Mouse (Mus musculus): ENCODE measurements around the gene Tmsb15b2.
A peak's percentile ranks its signal among the peaks of the same experiment; 100 is the strongest.
"Not testable (repeated sequence)": the region's sequence is repeated elsewhere in the genome, so short reads cannot be mapped to it uniquely, and the experiment has no call there.

Gene Tmsb15b2

GRCm38 (mm10) chrX:136975397-136975796, at the start of gene Tmsb15b2:
Gene Tmsb15b2, minus strand, starts transcription at chrX:136975497.
- DNase-seq (ENCODE audit: low read depth, low spot score): not testable (repeated sequence)

GRCm38 (mm10) chrX:137019310-137019709, 44.0 kb upstream of the Tmsb15b2 start:
- DNase-seq (ENCODE audit: low read depth, low spot score): peak; percentile 74

GRCm38 (mm10) chrX:137017668-137018067, 42.4 kb upstream of the Tmsb15b2 start:
- no peak for DNase-seq (ENCODE audit: low read depth, low spot score)

GRCm38 (mm10) chrX:137015099-137015709, 39.9 kb upstream of the Tmsb15b2 start:
- peak; percentile 89 for DNase-seq (ENCODE audit: low read depth, low spot score)

GRCm38 (mm10) chrX:136996256-136996655, 21.0 kb upstream of the Tmsb15b2 start:
- DNase-seq (ENCODE audit: low read depth, low spot score): no peak

GRCm38 (mm10) chrX:136993641-136994040, 18.3 kb upstream of the Tmsb15b2 start:
- peak; percentile 58 for DNase-seq (ENCODE audit: low read depth, low spot score)

GRCm38 (mm10) chrX:136992978-136993547, 17.8 kb upstream of the Tmsb15b2 start, which contains the start of gene Zcchc18:
Gene Zcchc18, plus strand, starts transcription at chrX:136993155.
- DNase-seq (ENCODE audit: low read depth, low spot score): peak; percentile 97

- DNase-seq (ENCODE audit: low read depth, low spot score): peak; percentile 62
Measured at GRCm38 (mm10) chrX:136992191-136992965, 17.1 kb upstream of the Tmsb15b2 start.

GRCm38 (mm10) chrX:136991274-136991673, 16.0 kb upstream of the Tmsb15b2 start:
- DNase-seq (ENCODE audit: low read depth, low spot score): no peak

GRCm38 (mm10) chrX:136986039-136986438, 10.7 kb upstream of the Tmsb15b2 start:
- no peak for DNase-seq (ENCODE audit: low read depth, low spot score)

GRCm38 (mm10) chrX:136978616-136979015, 3.3 kb upstream of the Tmsb15b2 start:
- DNase-seq (ENCODE audit: low read depth, low spot score): peak; percentile 59

GRCm38 (mm10) chrX:136976424-136977084, 1.3 kb upstream of the Tmsb15b2 start, which contains the start of the genes Tmsb15l and Tmsb15b1:
Gene Tmsb15l, minus strand, starts transcription at chrX:136976869.
Gene Tmsb15b1, minus strand, starts transcription at chrX:136976874.
- DNase-seq (ENCODE audit: low read depth, low spot score): peak; percentile 95

- DNase-seq (ENCODE audit: low read depth, low spot score): peak; percentile 42
Measured at GRCm38 (mm10) chrX:136959688-136960087, 15.6 kb downstream of the Tmsb15b2 start.

- DNase-seq (ENCODE audit: low read depth, low spot score): not testable (repeated sequence)
Measured at GRCm38 (mm10) chrX:136958300-136958699, 17.0 kb downstream of the Tmsb15b2 start.

- peak; percentile 89 for DNase-seq (ENCODE audit: low read depth, low spot score)
Measured at GRCm38 (mm10) chrX:136957583-136958279, 17.6 kb downstream of the Tmsb15b2 start.

- DNase-seq (ENCODE audit: low read depth, low spot score): no peak
Measured at GRCm38 (mm10) chrX:136937985-136938384, 37.3 kb downstream of the Tmsb15b2 start.

GRCm38 (mm10) chrX:136927031-136927430, 48.3 kb downstream of the Tmsb15b2 start, which contains the start of gene H2bfm:
Gene H2bfm, plus strand, starts transcription at chrX:136927325.
- DNase-seq (ENCODE audit: low read depth, low spot score): no peak

- DNase-seq (ENCODE audit: low read depth, low spot score): no peak
Measured at GRCm38 (mm10) chrX:136925863-136926262, 49.4 kb downstream of the Tmsb15b2 start.

Measured in brain, adult 2 months (tissue).